Mouse (Mus musculus) kidney, adult 2 months (tissue): Measurements from ENCODE around the gene Grpel1.

ENCODE experiments used
- CTCF ChIP-seq: fragments of 200-500 bp; conservative IDR thresholded peaks from 2 replicates; pipeline ENCODE4 v1.5.1; 2011; ENCODE audit warnings: low read depth, mild to moderate bottlenecking, control low read depth, low read length, moderate library complexity, mixed read lengths; ENCODE audit not compliant: insufficient read depth, insufficient read length
- POLR2A ChIP-seq: fragments of 200-500 bp; IDR thresholded peaks from one replicate; pipeline ENCODE4 v1.6.1; 2011; ENCODE audit warnings: low read depth, low read length, control low read depth

DNA sequence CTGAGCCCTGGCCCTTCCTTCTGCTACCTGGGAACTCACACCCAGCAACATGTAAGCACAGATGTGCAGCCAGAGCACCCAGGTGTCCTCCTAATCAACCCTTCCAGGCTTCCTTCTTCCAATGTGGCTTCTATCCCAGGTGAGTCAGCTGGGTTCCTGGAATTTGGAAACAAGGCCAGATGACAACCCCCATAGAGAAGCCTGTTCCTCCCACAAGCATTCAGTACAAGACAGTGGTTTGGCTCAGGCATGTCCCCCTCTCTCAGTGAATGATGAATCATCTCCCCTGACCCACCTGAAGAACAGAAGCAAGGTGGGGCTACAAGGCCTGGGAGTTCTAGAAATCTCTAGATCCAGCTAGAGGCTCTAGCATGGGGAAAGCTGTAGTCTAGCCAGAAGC, 42.1 kb upstream of the Grpel1 start:
- TF ChIP-seq POLR2A: no peak
- no peak for TF ChIP-seq CTCF
